Comparison of ENCODE assay signal across 9 mouse cellular contexts in the genomic region with DNA sequence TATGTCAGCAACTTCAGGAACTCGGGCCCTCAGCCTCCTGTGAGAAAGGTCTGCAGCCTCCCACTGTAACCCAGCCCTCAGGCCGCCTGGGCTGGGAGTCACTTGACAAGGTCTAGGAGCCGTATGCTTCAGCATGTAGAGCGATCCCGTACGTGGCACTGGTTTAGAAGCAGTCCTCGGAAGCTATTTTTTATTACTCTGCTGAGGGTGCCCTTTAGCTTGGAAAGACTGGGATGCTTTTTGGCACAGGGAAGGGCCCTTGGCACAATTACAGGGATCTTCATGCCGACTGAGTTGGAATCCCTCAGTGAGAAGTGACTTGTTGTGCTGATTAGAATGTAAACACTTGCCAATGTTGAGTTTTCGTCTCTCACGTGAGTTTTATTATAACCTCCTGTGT.
A peak's percentile ranks its signal among the peaks of the same experiment; 100 is the strongest.
DNase-seq lines count a peak whose midpoint lies in the region; ATAC-seq and TF ChIP-seq lines count a peak whose summit lies in the region.
"Had no signal": no experiment of that assay in that cellular context is flagged by ENCODE, and none has a peak within 500 bp of the region (broad histone marks: within the 10 kb centered on the region; RNA-seq: fewer than 3 reads in every experiment).

No protein-coding gene starts in this region.

- peak; percentile 70 for DNase-seq in gastrocnemius, adult 18-20 months (ENCODE audit: low spot score)
- DNase-seq in gastrocnemius, postnatal 4 days (ENCODE audit: low spot score in 2 of 2) = no peak
- no peak for DNase-seq in MEL (ENCODE audit: low read depth, low spot score)
- DNase-seq in cerebellum, adult 18-20 months = peak; percentile 61 to 66
- no peak for DNase-seq in thymus, adult 2 months
- DNase-seq in urinary bladder, adult 18-20 months (ENCODE audit: low spot score in 2 of 2) = no peak
- no peak for DNase-seq in thymus, postnatal 14 days

- H3K9me3 ChIP-seq in MEL (replicated peaks; ENCODE audit: insufficient read depth, low read length) = no peaks in the 10 kb centered on the region
- no peaks in the 10 kb centered on the region for H3K9me3 ChIP-seq in intestine, postnatal 0 days (ENCODE audit: control insufficient read depth)

- H3K4me2 ChIP-seq in intestine, postnatal 0 days (replicated peaks; ENCODE audit: low read depth) = 0 out of 2 replicates have a peak overlapping the region, but pooled peaks have one; percentile 9

- no peaks in the 10 kb centered on the region for H3K27me3 ChIP-seq in MEL (ENCODE audit: control insufficient read depth in 1 of 2, insufficient read depth in 2 of 2, low read length in 2 of 2)
- H3K27me3 ChIP-seq in intestine, postnatal 0 days (replicated peaks; ENCODE audit: control insufficient read depth, insufficient read depth, low read length) = no peaks in the 10 kb centered on the region
- H3K27me3 ChIP-seq in thymus, adult 2 months (ENCODE audit: control insufficient read depth, insufficient read depth, low read length) = no peaks in the 10 kb centered on the region
- H3K27me3 ChIP-seq: CH12.LX had no signal

- H3K4me1 ChIP-seq in MEL (ENCODE audit: control insufficient read depth in 1 of 2, insufficient read depth in 2 of 2, low read length in 2 of 2) = peaks cover 33 to 36% of the 10 kb centered on the region in 2 experiments
- H3K4me1 ChIP-seq in intestine, postnatal 0 days (replicated peaks; ENCODE audit: control insufficient read depth, insufficient read depth, low read length) = peaks cover 17% of the 10 kb centered on the region
- 0 out of 2 replicates have a peak, but pooled peaks cover 5% of the 10 kb centered on the region for H3K4me1 ChIP-seq in thymus, adult 2 months (replicated peaks; ENCODE audit: control insufficient read depth, insufficient read depth, low read length)

- 37% methylated on average over 10 of the region's 10 CpGs for WGBS in intestine, postnatal 0 days
- WGBS in thymus, adult 2 months = 97% methylated on average over 10 of the region's 10 CpGs

- TF ChIP-seq RAD21 in MEL (IDR thresholded peaks at IDR 0.05; ENCODE audit: low read depth, low read length) = no peak

- ATAC-seq in intestine, postnatal 0 days = 0 out of 2 replicates have a peak, but pooled peaks have one; percentile 35

- TF ChIP-seq EP300 in MEL (IDR thresholded peaks at IDR 0.05; ENCODE audit: low read depth in 1 of 2, low read length in 2 of 2) = no peak

- H3K79me2 ChIP-seq in MEL (ENCODE audit: control insufficient read depth, insufficient read depth, low read length, poor library complexity) = no peaks in the 10 kb centered on the region

- no peak overlapping the region for H3K9ac ChIP-seq in MEL (ENCODE audit: control insufficient read depth, low read depth, low read length, poor library complexity, severe bottlenecking)
- H3K9ac ChIP-seq in intestine, postnatal 0 days (ENCODE audit: low read depth, low read length) = no peak overlapping the region

- no peak for TF ChIP-seq CTCF in MEL (IDR thresholded peaks at IDR 0.05 in 2 of 3, conservative IDR thresholded peaks at IDR 0.05 in 1 of 3; ENCODE audit: control insufficient read depth in 1 of 3, insufficient read depth in 1 of 3, low read depth in 2 of 3, low read length in 3 of 3, poor library complexity in 1 of 3, severe bottlenecking in 1 of 3)
- TF ChIP-seq CTCF in intestine, postnatal 0 days (IDR thresholded peaks at IDR 0.05; ENCODE audit: low read depth) = no peak
- TF ChIP-seq CTCF in thymus, adult 2 months (IDR thresholded peaks at IDR 0.05; ENCODE audit: borderline replicate concordance, control insufficient read depth, extremely low read depth, insufficient read depth, low read length, poor library complexity) = no peak

- H3K27ac ChIP-seq in MEL (ENCODE audit: control insufficient read depth, low read depth, low read length) = peak overlapping the region; percentile 89
- H3K27ac ChIP-seq in intestine, postnatal 0 days (ENCODE audit: low read depth, low read length) = no peak overlapping the region
- no peak overlapping the region for H3K27ac ChIP-seq in thymus, adult 2 months (ENCODE audit: control insufficient read depth, insufficient read depth, low read length)

- peaks cover 2 to 31% of the 10 kb centered on the region in 2 experiments; a peak in 3 of 4 replicates for H3K36me3 ChIP-seq in MEL (ENCODE audit: control insufficient read depth in 1 of 2, insufficient read depth in 2 of 2, low read length in 2 of 2)
- H3K36me3 ChIP-seq in intestine, postnatal 0 days (ENCODE audit: control insufficient read depth, insufficient read depth) = no peaks in the 10 kb centered on the region
- H3K36me3 ChIP-seq in thymus, adult 2 months (ENCODE audit: control insufficient read depth, insufficient read depth, low read length) = no peaks in the 10 kb centered on the region

- no peak overlapping the region for H3K4me3 ChIP-seq in MEL (ENCODE audit: control insufficient read depth in 1 of 2, insufficient read depth in 1 of 2, low read depth in 2 of 2, low read length in 2 of 2)
- no peak overlapping the region for H3K4me3 ChIP-seq in intestine, postnatal 0 days (ENCODE audit: low read depth, low read length)
- no peak overlapping the region for H3K4me3 ChIP-seq in thymus, adult 2 months (ENCODE audit: control insufficient read depth, insufficient read depth, low read length)

- TF ChIP-seq POLR2A in MEL (IDR thresholded peaks at IDR 0.05; ENCODE audit: control insufficient read depth in 1 of 2, insufficient read depth in 1 of 2, low read depth in 1 of 2, low read length in 2 of 2, poor library complexity in 1 of 2) = no peak
- TF ChIP-seq POLR2A in thymus, adult 2 months (IDR thresholded peaks at IDR 0.05; ENCODE audit: control insufficient read depth, extremely low read depth, insufficient read depth, low read length, poor library complexity) = no peak

TF ChIP-seq in MEL, 35 proteins besides CTCF, POLR2A, EP300 and RAD21:
- TF ChIP-seq ZNF384 (IDR thresholded peaks at IDR 0.05; ENCODE audit: low read depth, low read length) (no peak), GABPA (IDR thresholded peaks at IDR 0.05; ENCODE audit: low read depth, low read length) (no peak)

Comparison
In these comparisons a context has a peak if more than half of its experiments do, and no peak if none do; other contexts are left out.
1. DNase-seq: peak in gastrocnemius, adult 18-20 months (single experiment) and cerebellum, adult 18-20 months (2 of 2); none in gastrocnemius, postnatal 4 days (0 of 2), MEL (single experiment), thymus, adult 2 months (single experiment), urinary bladder, adult 18-20 months (0 of 2) and thymus, postnatal 14 days (single experiment).